Mouse (Mus musculus) kidney, adult 2 months (tissue): ENCODE measurements at regions not wholly inside any gene's neighbourhood (a gene's known extent, or its start where the extent isn't known, plus 50 kb on each side); places are given as distances from the start of the nearest gene placed in this dataset.

Source experiments
- CTCF ChIP-seq: fragments of 200-500 bp; conservative IDR thresholded peaks from 2 replicates; pipeline ENCODE4 v1.5.1; 2011; ENCODE audit warnings: low read depth, mild to moderate bottlenecking, control low read depth, low read length, moderate library complexity, mixed read lengths; ENCODE audit not compliant: insufficient read depth, insufficient read length
- POLR2A ChIP-seq: fragments of 200-500 bp; IDR thresholded peaks from one replicate; pipeline ENCODE4 v1.6.1; 2011; ENCODE audit warnings: low read depth, low read length, control low read depth

DNA sequence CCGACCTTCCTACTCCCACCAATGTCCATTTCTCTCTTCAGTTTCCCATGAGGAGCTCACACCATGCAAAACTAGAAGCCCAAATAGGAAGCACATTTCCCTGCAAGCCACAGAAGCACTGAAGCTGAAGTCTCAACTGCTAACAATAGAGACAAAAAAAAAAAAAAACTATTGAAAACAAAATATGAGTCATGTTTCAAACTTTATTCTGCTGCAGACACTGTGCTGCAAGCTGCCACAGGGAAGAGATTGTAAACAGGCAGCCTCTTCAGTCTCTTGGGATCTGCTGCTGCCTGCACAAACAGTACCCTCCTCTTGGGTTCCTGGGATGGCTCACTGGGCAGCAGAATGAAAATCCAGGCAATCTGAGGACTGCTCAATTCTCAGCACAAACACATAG is 148.9 kb downstream of the Qdpr start:
- TF ChIP-seq CTCF (no peak), POLR2A (no peak)
